Comparison of ENCODE assay signal across 8 mouse cellular contexts in genomic region chr17:22225422-22226012, GRCm38 (mm10). TPM values are rescaled to one million over a fixed set of nuclear protein-coding genes. Genes with fewer than 3 reads are reported as not detected.
DNase-seq lines count a peak whose midpoint lies in the region; ATAC-seq and TF ChIP-seq lines count a peak whose summit lies in the region.
"Not testable (repeated sequence)": the region's sequence is repeated elsewhere in the genome, so short reads cannot be mapped to it uniquely, and the experiment has no call there.

Zfp994 (minus strand) TSS chr17:22225616.

- H3K9ac ChIP-seq in embryonic facial prominence, embryonic 15.5 days, result peak within 1 kb of the TSS; percentile 57
- H3K9ac ChIP-seq in limb, embryonic 14.5 days (ENCODE audit: low read depth, low read length, severe bottlenecking), result peak within 1 kb of the TSS; percentile 62
- H3K9ac ChIP-seq in midbrain, postnatal 0 days (replicated peaks; ENCODE audit: low read length, poor library complexity, severe bottlenecking), result peak within 1 kb of the TSS; percentile 57; the same call in 1 of the 2 replicates

- peak within 1 kb of the TSS; percentile 53 for H3K27ac ChIP-seq in bone marrow, adult 2 months (ENCODE audit: control insufficient read depth, insufficient read depth, low read depth, low read length, poor library complexity)
- H3K27ac ChIP-seq in embryonic facial prominence, embryonic 15.5 days (replicated peaks); limb, embryonic 14.5 days (replicated peaks; ENCODE audit: low read depth, low read length): not testable (repeated sequence)
- peak within 1 kb of the TSS; percentile 72; the same call in 1 of the 2 replicates for H3K27ac ChIP-seq in midbrain, postnatal 0 days (ENCODE audit: low read depth, low read length)

- not testable (repeated sequence) for TF ChIP-seq CTCF in bone marrow, adult 2 months (IDR thresholded peaks at IDR 0.05; ENCODE audit: control insufficient read depth, insufficient read depth, low read length)
- TF ChIP-seq CTCF in midbrain, postnatal 0 days (IDR thresholded peaks at IDR 0.05), result peak; percentile 55

- under 1% methylated on average over 23 of the region's 23 CpGs for WGBS in bone marrow, adult 2 months
- WGBS in embryonic facial prominence, embryonic 15.5 days, result under 1% methylated on average over 23 of the region's 23 CpGs
- under 1% methylated on average over 23 of the region's 23 CpGs for WGBS in limb, embryonic 14.5 days
- WGBS in midbrain, postnatal 0 days, result under 1% methylated on average over 23 of the region's 23 CpGs

- ATAC-seq in embryonic facial prominence, embryonic 15.5 days (ENCODE audit: insufficient number of reproducible peaks, low FRiP score, low TSS enrichment, low read depth), result peak; percentile 97
- ATAC-seq in limb, embryonic 14.5 days (ENCODE audit: low FRiP score, low read depth), result peak; percentile 100
- ATAC-seq in midbrain, postnatal 0 days (ENCODE audit: low FRiP score), result peak; percentile 99

- H3K36me3 ChIP-seq in embryonic facial prominence, embryonic 15.5 days; limb, embryonic 14.5 days (ENCODE audit: control insufficient read depth, insufficient read depth, low read length); midbrain, postnatal 0 days (ENCODE audit: insufficient read depth, low read length): not testable (repeated sequence)

- H3K4me3 ChIP-seq in bone marrow, adult 2 months (replicated peaks; ENCODE audit: control insufficient read depth, low read depth, low read length), result peak within 1 kb of the TSS; percentile 65
- peak within 1 kb of the TSS; percentile 61 for H3K4me3 ChIP-seq in embryonic facial prominence, embryonic 15.5 days (replicated peaks)
- peak within 1 kb of the TSS; percentile 51 for H3K4me3 ChIP-seq in limb, embryonic 14.5 days (replicated peaks; ENCODE audit: low read length)
- H3K4me3 ChIP-seq in midbrain, postnatal 0 days (ENCODE audit: low read depth, low read length), result peak within 1 kb of the TSS; percentile 52

- peak within 1 kb of the TSS; percentile 52 for H3K4me2 ChIP-seq in embryonic facial prominence, embryonic 15.5 days (replicated peaks)
- peak within 1 kb of the TSS; percentile 42 for H3K4me2 ChIP-seq in limb, embryonic 14.5 days (replicated peaks; ENCODE audit: low read depth, low read length, severe bottlenecking)
- peak within 1 kb of the TSS; percentile 44 for H3K4me2 ChIP-seq in midbrain, postnatal 0 days (ENCODE audit: low read depth, low read length, poor library complexity, severe bottlenecking)

- H3K9me3 ChIP-seq in embryonic facial prominence, embryonic 15.5 days (replicated peaks); limb, embryonic 14.5 days (ENCODE audit: control insufficient read depth, low read length); midbrain, postnatal 0 days (ENCODE audit: low read length): not testable (repeated sequence)

- not testable (repeated sequence) for H3K27me3 ChIP-seq in embryonic facial prominence, embryonic 15.5 days; limb, embryonic 14.5 days (ENCODE audit: control insufficient read depth, insufficient read depth, low read length); midbrain, postnatal 0 days (ENCODE audit: insufficient read depth, low read length)

- TF ChIP-seq POLR2A in bone marrow, adult 2 months (IDR thresholded peaks at IDR 0.05; ENCODE audit: borderline replicate concordance, control insufficient read depth, low read depth, low read length), result peak; percentile 76; the same call in 1 of the 2 replicates
- TF ChIP-seq POLR2A in limb, embryonic 14.5 days (IDR thresholded peaks at IDR 0.05; ENCODE audit: borderline replicate concordance, extremely low read depth, insufficient read depth, insufficient read length), result 0 out of 2 replicates have a peak, but pooled peaks have one; percentile 40

- H3K4me1 ChIP-seq in bone marrow, adult 2 months (ENCODE audit: control insufficient read depth, insufficient read depth, low read length); embryonic facial prominence, embryonic 15.5 days; limb, embryonic 14.5 days (ENCODE audit: control insufficient read depth, insufficient read depth, low read length); midbrain, postnatal 0 days (ENCODE audit: insufficient read depth, low read length): not testable (repeated sequence)

- peak; percentile 98 for DNase-seq in 416B (ENCODE audit: low read depth)
- DNase-seq in heart, adult 8-10 months (ENCODE audit: low spot score), result peak; percentile 98
- DNase-seq in kidney, adult 9 months, result peak; percentile 99
- peak; percentile 99 for DNase-seq in limb, embryonic 14.5 days (ENCODE audit: low spot score)
- peak; percentile 99 for DNase-seq in midbrain, postnatal 0 days (ENCODE audit: low spot score)
- DNase-seq in spleen, postnatal 14 days (ENCODE audit: low spot score in 2 of 2), result peak; percentile 63 to 72

RNA-seq across cellular contexts. Expression of gene Zfp994, which starts in this region (rescaled TPM):
- 1.1 and 1.3 TPM in 2 replicates for polyA plus RNA-seq in bone marrow, adult 2 months (2011; ENCODE audit: insufficient read depth, insufficient read length, low replicate concordance, missing spikeins)
- polyA plus RNA-seq in embryonic facial prominence, embryonic 15.5 days (2015; fragmentation: Nextera tagmentation; extraction: Ambion mirVana), result 2.1 and 2.2 TPM in 2 replicates
- total RNA-seq in heart, adult 8-10 months (2022), result 1 to 10 TPM; 2.0 to 2.7 (median 2.3) TPM
- polyA plus RNA-seq in limb, embryonic 14.5 days (2012; rRNA removed), result 0.96 and 1.6 TPM in 2 replicates
- 2.7 and 2.8 TPM in 2 replicates for polyA plus RNA-seq in limb, embryonic 14.5 days (2014; fragmentation: Nextera tagmentation; extraction: Ambion mirVana)
- total RNA-seq in midbrain, postnatal 0 days (2014; rRNA removed), result 2.2 and 4.9 TPM in 2 replicates
- polyA plus RNA-seq in midbrain, postnatal 0 days (2015; fragmentation: Nextera tagmentation; extraction: Ambion mirVana), result 1.7 and 1.8 TPM in 2 replicates
